Mouse (Mus musculus): Measurements from ENCODE around the gene 1110025L11Rik.
A peak's percentile ranks its signal among the peaks of the same experiment; 100 is the strongest.
"Not testable (repeated sequence)": the region's sequence is repeated elsewhere in the genome, so short reads cannot be mapped to it uniquely, and the experiment has no call there.

The 1110025L11Rik gene

DNA sequence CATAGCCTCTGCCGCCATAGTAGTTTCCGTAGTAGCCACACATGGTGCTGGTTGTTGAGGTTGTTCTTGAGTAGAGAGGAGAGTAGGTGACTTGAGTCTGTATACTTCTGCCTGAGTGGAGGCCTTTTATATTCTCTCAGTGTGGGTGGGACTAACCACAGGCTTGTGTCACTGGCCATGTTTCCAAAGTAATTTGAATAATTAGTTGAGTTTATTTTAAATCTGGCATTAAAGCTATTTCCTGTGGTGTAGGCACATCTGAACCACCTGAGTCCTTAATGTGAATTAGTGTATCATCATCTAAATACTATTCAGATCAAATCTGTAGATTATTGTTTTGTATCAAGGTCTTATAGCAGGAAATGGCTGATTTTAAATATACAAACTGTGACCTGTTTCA is at the start of gene 1110025L11Rik:
Gene 1110025L11Rik (minus strand): TSS at position 101 of the 400 bp plus-strand sequence.
- DNase-seq (ENCODE audit: extremely low spot score, low spot score): not testable (repeated sequence)

GRCm38 (mm10) chr16:89071041-89071440 is 7.2 kb upstream of the 1110025L11Rik start:
- peak; percentile 14 for DNase-seq (ENCODE audit: extremely low spot score, low spot score)

- no peak for DNase-seq (ENCODE audit: extremely low spot score, low spot score)
Measured at GRCm38 (mm10) chr16:89047783-89048182, 16.0 kb downstream of the 1110025L11Rik start, which contains the start of gene Krtap6-5. TSS of gene Krtap6-5 (minus strand) at chr16:89047883.

- not testable (repeated sequence) for DNase-seq (ENCODE audit: extremely low spot score, low spot score)
Measured at GRCm38 (mm10) chr16:89041372-89041771, 22.4 kb downstream of the 1110025L11Rik start, which contains the start of gene Gm10228. TSS of gene Gm10228 (minus strand) at chr16:89041472.

DNA sequence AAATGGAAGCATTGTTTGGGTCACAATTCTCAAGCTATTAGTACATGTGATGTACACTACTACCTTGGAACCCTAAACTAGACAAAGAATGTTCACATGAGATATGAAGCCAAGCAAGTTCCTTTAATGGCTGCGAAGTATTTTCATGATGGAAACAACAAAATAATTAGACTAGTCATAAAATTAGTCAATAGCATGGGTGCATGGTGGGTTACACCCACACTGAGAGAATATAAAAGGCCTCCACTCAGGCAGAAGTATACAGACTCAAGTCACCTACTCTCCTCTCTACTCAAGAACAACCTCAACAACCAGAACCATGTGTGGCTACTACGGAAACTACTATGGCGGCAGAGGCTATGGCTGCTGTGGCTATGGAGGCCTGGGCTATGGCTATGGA is 32.4 kb downstream of the 1110025L11Rik start, which contains the start of gene Krtap6-1:
Gene Krtap6-1 (plus strand): TSS at position 301 of the 400 bp plus-strand sequence.
- not testable (repeated sequence) for DNase-seq (ENCODE audit: extremely low spot score, low spot score)

DNA sequence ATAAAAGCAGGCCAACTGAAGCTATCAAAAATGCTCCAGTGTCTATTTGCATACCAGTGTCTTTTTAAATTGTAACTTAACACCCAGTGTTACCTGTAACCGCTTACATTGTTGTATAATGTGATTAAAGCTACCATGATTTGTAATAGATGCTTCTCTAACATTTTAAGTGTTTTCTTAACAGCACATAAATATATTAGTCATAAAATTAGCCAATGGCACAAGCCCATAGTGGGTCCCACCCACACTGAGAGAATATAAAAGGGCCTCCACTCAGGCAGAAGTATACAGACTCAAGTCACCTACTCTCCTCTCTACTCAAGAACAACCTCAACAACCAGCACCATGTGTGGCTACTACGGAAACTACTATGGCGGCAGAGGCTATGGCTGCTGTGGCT is 48.8 kb downstream of the 1110025L11Rik start, which contains the start of gene Gm10229:
Gene Gm10229 (plus strand): TSS at position 301 of the 400 bp plus-strand sequence.
- DNase-seq (ENCODE audit: extremely low spot score, low spot score): not testable (repeated sequence)

DNA sequence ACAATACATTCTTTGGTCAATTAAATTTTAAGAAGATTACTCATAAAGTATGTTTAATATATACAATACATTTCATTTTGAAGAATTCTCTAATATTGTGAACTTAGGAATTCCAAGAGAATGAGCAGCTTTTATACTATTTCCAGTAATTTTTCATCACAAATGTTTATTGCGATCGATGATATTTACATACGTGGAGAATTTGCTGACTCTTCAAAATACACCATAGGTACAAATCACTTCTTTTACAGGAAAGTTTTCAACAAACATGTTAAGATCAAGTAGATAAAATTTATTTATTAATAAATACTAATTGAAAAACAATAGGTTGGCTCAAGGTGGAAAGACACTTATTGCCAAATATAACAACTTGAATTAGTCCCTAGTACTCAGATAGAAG is 49.8 kb downstream of the 1110025L11Rik start:
- no peak for DNase-seq (ENCODE audit: extremely low spot score, low spot score)

All from neural tube, embryonic 10.5 days (tissue).